Mouse (Mus musculus) liver, embryonic 13.5 days (tissue): Measurements from ENCODE around the gene Olfr503. TPM values are rescaled to one million over a fixed set of nuclear protein-coding genes. Genes with fewer than 3 reads are reported as not detected.
"Not testable (repeated sequence)": the region's sequence is repeated elsewhere in the genome, so short reads cannot be mapped to it uniquely, and the experiment has no call there.

Experiments
- ATAC-seq: fragments of 200-750 bp; cut with Nextera tagmentation; 2 replicates; pipeline ENCODE4 v1.8.0; 2017; ENCODE audit warnings: low read depth, mild to moderate bottlenecking, moderate number of reproducible peaks, moderate library complexity
- DNase-seq: peaks from one replicate; pipeline ENCODE4 v3.0.0; 2022
- H3K27ac ChIP-seq: fragments of 300-500 bp; sonication (generic); 2 replicates; pipeline ENCODE4 v1.5.1; 2015; ENCODE audit warnings: moderate library complexity, mild to moderate bottlenecking, inconsistent platforms
- H3K27me3 ChIP-seq: fragments of 300-500 bp; sonication (generic); 2 replicates; pipeline ENCODE4 v1.6.1; 2015; ENCODE audit warnings: mild to moderate bottlenecking, inconsistent platforms
- H3K36me3 ChIP-seq: fragments of 300-500 bp; sonication (generic); 2 replicates; pipeline ENCODE4 v1.6.1; 2015; ENCODE audit warnings: mild to moderate bottlenecking, inconsistent platforms
- H3K4me1 ChIP-seq: fragments of 300-500 bp; sonication (generic); replicated peaks from 2 replicates; pipeline ENCODE4 v1.6.1; 2015; ENCODE audit warnings: inconsistent platforms
- H3K4me2 ChIP-seq: fragments of 300-500 bp; sonication (generic); 2 replicates; pipeline ENCODE4 v1.6.1; 2015; ENCODE audit warnings: inconsistent platforms, mild to moderate bottlenecking, moderate library complexity
- H3K4me3 ChIP-seq: fragments of 300-500 bp; sonication (generic); replicated peaks from 2 replicates; pipeline ENCODE4 v1.5.1; 2015; ENCODE audit warnings: mild to moderate bottlenecking, inconsistent platforms
- H3K9ac ChIP-seq: fragments of 300-500 bp; sonication (generic); 2 replicates; pipeline ENCODE4 v1.6.1; 2015; ENCODE audit warnings: mild to moderate bottlenecking, inconsistent platforms
- H3K9me3 ChIP-seq: fragments of 300-500 bp; sonication (generic); replicated peaks from 2 replicates; pipeline ENCODE4 v1.6.1; 2016; ENCODE audit warnings: inconsistent platforms
- WGBS: fragments of 180-500 bp; shearing (Covaris S2); methylation state at CpG from one replicate; pipeline ENCODE4 v1.1.7; 2015; ENCODE audit not compliant: insufficient replicate concordance; 5-methylcytosine and 5-hydroxymethylcytosine counted together
- polyA plus RNA-seq: library from polyadenylated mRNA; unstranded; fragments of >200 nt; fragmentation: Nextera tagmentation; extraction: Ambion mirVana; gene quantifications from 2 replicates; pipeline ENCODE4 v1.2.1, GENCODE M21; 2015

Gene Olfr503
- polyA plus RNA-seq: not detected in 2 replicates

DNA sequence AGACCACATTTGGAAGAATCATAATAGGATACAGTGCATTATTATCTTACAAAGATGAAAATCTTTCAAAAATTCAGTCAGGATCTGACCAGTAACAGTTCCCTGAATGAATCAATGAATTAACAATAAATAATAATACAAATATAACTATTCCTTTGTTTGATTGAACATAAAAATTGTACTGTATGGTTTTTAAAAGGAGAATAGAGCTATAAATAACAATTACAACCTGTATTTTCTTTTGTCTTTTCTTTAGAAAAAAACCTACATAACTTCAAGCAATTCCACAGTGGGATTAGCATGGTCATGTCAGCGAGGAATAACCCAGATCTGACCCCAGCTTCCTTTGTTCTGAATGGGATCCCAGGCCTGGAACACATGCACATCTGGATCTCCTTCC lies at the start of gene Olfr503:
Gene Olfr503, plus strand, starts transcription at position 301 of the 400 bp plus-strand sequence.
- ATAC-seq, H3K4me2 ChIP-seq, H3K4me3 ChIP-seq, H3K36me3 ChIP-seq, H3K27ac ChIP-seq, H3K27me3 ChIP-seq, H3K9ac ChIP-seq, H3K9me3 ChIP-seq, DNase-seq, H3K4me1 ChIP-seq: not testable (repeated sequence)
- 33% methylated on average over 1 of the region's 1 CpGs for WGBS

DNA sequence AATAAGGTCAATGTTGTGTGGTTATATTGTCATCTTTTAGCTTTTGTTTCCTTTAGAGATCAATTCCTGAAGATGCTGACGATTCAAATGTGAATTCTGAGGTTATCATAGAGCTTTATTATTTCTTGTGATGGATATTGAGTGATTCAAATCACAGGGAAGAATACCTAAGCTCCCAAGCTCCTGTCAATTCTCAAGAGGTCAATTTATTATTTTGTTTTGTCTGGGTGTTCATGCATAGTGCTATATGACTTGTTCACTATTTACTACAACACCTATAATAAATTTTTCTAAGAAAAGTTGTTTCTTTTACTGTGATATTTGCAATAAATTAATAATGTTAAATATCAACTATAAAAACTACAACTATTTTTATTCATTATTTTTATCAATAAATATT lies 19.4 kb upstream of the Olfr503 start, which contains the start of gene Olfr502:
Gene Olfr502, minus strand, starts transcription at position 101 of the 400 bp plus-strand sequence.
- Histone ChIP-seq H3K4me2 (no peak within 1 kb of the TSS), H3K36me3 (no peaks in the 10 kb centered on the region), H3K4me1 (no peaks in the 10 kb centered on the region), H3K4me3 (no peak within 1 kb of the TSS), H3K9me3 (peaks cover 5% of the 10 kb centered on the region; the same call in 1 of the 2 replicates), H3K9ac (no peak within 1 kb of the TSS), H3K27me3 (no peaks in the 10 kb centered on the region), H3K27ac (no peak within 1 kb of the TSS)
- no peak for ATAC-seq
- DNase-seq: no peak
- WGBS: 35% methylated on average over 1 of the region's 1 CpGs

DNA sequence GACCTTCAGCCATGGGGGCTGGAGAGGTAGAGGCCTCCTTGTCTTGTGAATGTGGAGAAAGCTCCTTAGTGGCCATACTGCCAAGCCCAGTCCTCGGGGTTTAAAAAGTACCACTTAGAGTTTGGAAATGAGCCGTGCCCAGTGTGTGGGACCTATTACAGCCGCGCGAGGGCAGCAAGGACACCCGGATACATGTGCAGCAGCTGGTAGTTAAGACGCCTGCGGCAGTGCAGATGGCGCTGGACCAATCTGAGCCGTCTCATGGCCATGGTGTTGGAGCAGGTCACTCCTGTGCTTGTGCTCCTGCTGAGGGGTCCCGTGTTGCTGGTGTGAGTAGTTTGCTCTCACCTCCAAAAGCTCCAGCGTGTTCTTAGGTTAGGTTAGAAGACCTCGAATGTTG lies 1.9 kb upstream of the Olfr503 start:
- Histone ChIP-seq H3K36me3 (no peaks in the 10 kb centered on the region), H3K4me1 (no peaks in the 10 kb centered on the region), H3K4me3 (no peak overlapping the region), H3K27ac (no peak overlapping the region), H3K27me3 (no peaks in the 10 kb centered on the region), H3K4me2 (no peak overlapping the region), H3K9me3 (peaks cover 2% of the 10 kb centered on the region; the same call in 1 of the 2 replicates), H3K9ac (no peak overlapping the region)
- ATAC-seq (no peak), DNase-seq (no peak)
- WGBS: 71% methylated on average over 13 of the region's 13 CpGs

DNA sequence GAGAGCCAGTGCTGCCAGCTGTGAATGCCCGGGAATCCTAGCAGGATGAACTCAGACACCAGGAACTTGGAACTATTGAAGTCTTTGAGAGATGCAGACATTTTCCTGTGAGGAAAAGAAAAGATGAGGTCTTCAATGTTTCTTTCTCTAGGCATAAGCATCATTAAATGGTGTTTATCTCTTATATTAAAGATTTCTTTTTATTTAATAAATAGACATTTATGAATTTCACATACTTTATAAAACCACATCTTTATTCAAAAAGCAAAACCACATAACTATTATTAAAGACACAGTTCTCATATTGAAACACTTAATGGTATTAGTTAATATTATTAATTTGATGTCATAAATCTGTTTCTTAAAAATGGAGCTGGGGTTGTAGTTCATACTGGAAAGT lies 21.4 kb downstream of the Olfr503 start, which contains the start of gene Olfr504:
Gene Olfr504, minus strand, starts transcription at position 101 of the 400 bp plus-strand sequence.
- ATAC-seq (no peak), DNase-seq (no peak)
- Histone ChIP-seq H3K9ac (no peak within 1 kb of the TSS), H3K9me3 (0 out of 2 replicates have a peak, but pooled peaks cover 3% of the 10 kb centered on the region), H3K36me3 (no peaks in the 10 kb centered on the region), H3K4me2 (no peak within 1 kb of the TSS), H3K27me3 (no peaks in the 10 kb centered on the region), H3K4me1 (no peaks in the 10 kb centered on the region), H3K27ac (no peak within 1 kb of the TSS), H3K4me3 (no peak within 1 kb of the TSS)
- WGBS: 69% methylated on average over 1 of the region's 1 CpGs

DNA sequence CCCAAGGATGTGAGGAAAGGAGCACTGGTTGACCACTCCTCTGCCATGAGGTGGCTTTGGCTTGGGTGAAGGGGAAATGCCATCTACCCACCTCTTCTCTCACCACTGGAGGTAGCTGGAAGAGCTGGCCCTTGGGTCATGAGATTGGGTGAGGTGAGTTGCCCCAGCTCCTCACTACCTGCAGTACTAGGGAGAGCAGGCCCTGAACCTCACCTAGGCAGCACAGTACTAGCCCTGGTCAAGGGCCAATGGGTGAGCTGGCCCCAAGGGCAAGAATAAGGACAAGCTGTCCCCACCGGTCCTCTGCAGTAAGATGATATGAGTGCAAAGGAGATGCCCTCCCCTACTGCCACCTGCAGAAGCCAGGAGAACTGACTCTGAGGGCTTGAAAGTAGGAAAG lies 45.5 kb downstream of the Olfr503 start:
- Histone ChIP-seq H3K4me1 (no peaks in the 10 kb centered on the region), H3K27me3 (no peaks in the 10 kb centered on the region), H3K9ac (no peak overlapping the region), H3K36me3 (no peaks in the 10 kb centered on the region), H3K27ac (no peak overlapping the region), H3K9me3 (peaks cover 4% of the 10 kb centered on the region; the same call in 1 of the 2 replicates), H3K4me2 (no peak overlapping the region), H3K4me3 (no peak overlapping the region)
- ATAC-seq (no peak), DNase-seq (no peak)
- WGBS: 83% methylated on average over 1 of the region's 1 CpGs

Other genes with a start within 250 kb of the Olfr503 start
- not detected in 2 replicates for gene Olfr491, start 231.1 kb upstream of the Olfr503 start, polyA plus RNA-seq
- gene Olfr492, start 220.9 kb upstream of the Olfr503 start, polyA plus RNA-seq: not detected in 2 replicates
- gene Olfr493, start 197.5 kb upstream of the Olfr503 start, polyA plus RNA-seq: not detected in 2 replicates
- gene Olfr494, start 179.2 kb upstream of the Olfr503 start, polyA plus RNA-seq: not detected in 2 replicates
- gene Olfr495, start 151.4 kb upstream of the Olfr503 start, polyA plus RNA-seq: not detected in 2 replicates
- not detected in 2 replicates for gene Olfr497, start 124.1 kb upstream of the Olfr503 start, polyA plus RNA-seq
- not detected in 2 replicates for gene Olfr498, start 79.2 kb upstream of the Olfr503 start, polyA plus RNA-seq
- gene Olfr502, start 19.5 kb upstream of the Olfr503 start, polyA plus RNA-seq: not detected in 2 replicates
- gene Olfr504, start 21.3 kb downstream of the Olfr503 start, polyA plus RNA-seq: not detected in 2 replicates
- gene Olfr506, start 66.3 kb downstream of the Olfr503 start, polyA plus RNA-seq: not detected in 2 replicates
- not detected in 2 replicates for gene Olfr507, start 77.3 kb downstream of the Olfr503 start, polyA plus RNA-seq
- not detected in 2 replicates for gene Olfr508, start 85.5 kb downstream of the Olfr503 start, polyA plus RNA-seq
- not detected in 2 replicates for gene Olfr509, start 107.4 kb downstream of the Olfr503 start, polyA plus RNA-seq
- gene Olfr510, start 121.9 kb downstream of the Olfr503 start, polyA plus RNA-seq: not detected in 2 replicates
- gene Olfr512, start 168.8 kb downstream of the Olfr503 start, polyA plus RNA-seq: not detected in 2 replicates
- not detected in 2 replicates for gene Olfr513, start 206.4 kb downstream of the Olfr503 start, polyA plus RNA-seq